Mouse (Mus musculus) MN1 (cell line): Measurements from ENCODE around the gene Rhbdf2.
A peak's percentile ranks its signal among the peaks of the same experiment; 100 is the strongest.

Experiments used
- DNase-seq: peaks from one replicate; pipeline ENCODE4 v3.0.0-alpha.2; 2016; ENCODE audit warnings: low spot score

The Rhbdf2 gene

GRCm38 (mm10) chr11:116589020-116589531 lies 37.7 kb downstream of the Rhbdf2 start:
- DNase-seq = peak; percentile 56

- DNase-seq = no peak
Observed at GRCm38 (mm10) chr11:116586801-116587631, 39.8 kb downstream of the Rhbdf2 start.

- DNase-seq = no peak
Observed at GRCm38 (mm10) chr11:116586310-116586709, 40.5 kb downstream of the Rhbdf2 start, which contains the start of gene Aanat. Gene Aanat, plus strand, starts transcription at chr11:116586432.

- DNase-seq = no peak
Observed at GRCm38 (mm10) chr11:116585682-116586081, 41.1 kb downstream of the Rhbdf2 start.

- DNase-seq = peak; percentile 86
Observed at GRCm38 (mm10) chr11:116581376-116581814, 45.4 kb downstream of the Rhbdf2 start, which contains the start of gene Ube2o. Gene Ube2o, minus strand, starts transcription at chr11:116581447.

GRCm38 (mm10) chr11:116580711-116581375 lies 46.0 kb downstream of the Rhbdf2 start:
- DNase-seq = peak; percentile 54

GRCm38 (mm10) chr11:116580031-116580652 lies 46.7 kb downstream of the Rhbdf2 start:
- no peak for DNase-seq

GRCm38 (mm10) chr11:116579280-116579679 lies 47.5 kb downstream of the Rhbdf2 start:
- DNase-seq = no peak

GRCm38 (mm10) chr11:116575396-116575795 lies 51.4 kb downstream of the Rhbdf2 start:
- DNase-seq = no peak

- DNase-seq = peak; percentile 30
Observed at GRCm38 (mm10) chr11:116574982-116575381, 51.8 kb downstream of the Rhbdf2 start.

GRCm38 (mm10) chr11:116574486-116574885 lies 52.3 kb downstream of the Rhbdf2 start:
- no peak for DNase-seq

GRCm38 (mm10) chr11:116572756-116573543 lies 53.9 kb downstream of the Rhbdf2 start:
- DNase-seq = peak; percentile 26

- peak; percentile 49 for DNase-seq
Observed at GRCm38 (mm10) chr11:116571767-116572679, 54.8 kb downstream of the Rhbdf2 start.

- no peak for DNase-seq
Observed at GRCm38 (mm10) chr11:116570821-116571220, 56.0 kb downstream of the Rhbdf2 start.

GRCm38 (mm10) chr11:116567531-116567930 lies 59.3 kb downstream of the Rhbdf2 start:
- DNase-seq = no peak

- DNase-seq = no peak
Observed at GRCm38 (mm10) chr11:116565283-116566041, 61.4 kb downstream of the Rhbdf2 start.

GRCm38 (mm10) chr11:116556308-116556707 lies 70.5 kb downstream of the Rhbdf2 start:
- DNase-seq = no peak

- no peak for DNase-seq
Observed at GRCm38 (mm10) chr11:116555572-116555971, 71.2 kb downstream of the Rhbdf2 start.

- DNase-seq = peak; percentile 62
Observed at GRCm38 (mm10) chr11:116554171-116554878, 72.5 kb downstream of the Rhbdf2 start.
